Mouse (Mus musculus) heart, postnatal 14 days (tissue): ENCODE data around the gene Ttc23. TPM values are rescaled to one million over a fixed set of nuclear protein-coding genes. Genes with fewer than 3 reads are reported as not detected.

Source experiments
- DNase-seq, 2 experiments: peaks; one replicate each; pipeline ENCODE4 v3.0.0; 2021 to 2022
- intact Hi-C: fragments of 180-260 bp; cut with DNase I; formaldehyde crosslinking; loops from one replicate; pipeline ENCODE4 v1.15.1; 2025
- total RNA-seq, 2 experiments: library from RNA; stranded (reverse); gene quantifications; 2 replicates each; pipeline ENCODE4 v1.2.3; 2021

Gene Ttc23
- total RNA-seq, 2 experiments from 2014 or later, result 21.9 to 22.0 TPM

GRCm38 (mm10) chr7:67644291-67644690, 2.9 kb upstream of the Ttc23 start:
- intact Hi-C loops, result no loop called here
- DNase-seq, result no peak

DNA sequence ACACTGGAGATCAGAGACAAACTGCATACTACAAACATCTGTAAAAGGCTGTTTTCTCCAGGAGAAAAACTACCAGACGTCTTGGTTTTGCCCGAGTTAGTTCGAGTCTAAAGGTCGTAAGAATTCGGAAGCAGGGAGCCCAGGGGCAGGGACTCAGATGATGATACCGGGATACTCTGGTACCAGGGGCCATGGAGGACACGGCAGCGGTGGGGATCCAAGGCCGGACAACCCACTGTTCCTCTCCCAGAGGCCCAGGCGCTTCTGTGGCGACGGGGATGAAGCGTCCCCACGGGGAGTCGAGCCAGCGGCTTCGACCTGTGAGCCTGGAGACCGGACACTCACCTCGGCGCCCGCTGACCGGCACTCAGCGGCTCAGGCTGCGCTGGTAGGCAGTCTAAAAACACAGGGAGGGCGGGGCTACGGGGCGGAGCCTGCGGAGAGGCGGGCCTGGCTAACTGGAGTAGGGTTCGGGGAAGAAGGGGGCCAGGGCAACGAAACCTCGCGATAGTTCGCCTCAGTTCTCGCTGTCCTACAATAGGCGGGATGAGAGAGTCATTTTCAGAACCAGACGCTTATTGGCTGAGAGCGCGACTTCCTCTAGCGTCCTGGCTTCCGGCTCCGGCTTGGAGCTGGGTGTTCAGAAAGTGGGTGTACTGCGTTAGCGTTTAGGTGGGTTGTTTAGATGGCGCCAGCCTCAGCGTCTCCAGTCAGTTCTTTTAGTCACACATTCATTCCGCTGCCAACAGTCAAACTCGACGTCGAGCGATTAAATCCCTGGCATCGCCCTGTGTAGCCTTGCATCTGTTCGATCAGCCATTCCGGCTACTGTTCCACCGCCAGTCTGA, 2.2 kb upstream of the Ttc23 start, which contains the start of gene Lrrc28:
TSS of gene Lrrc28 (minus strand) at position 436 of the 848 bp plus-strand sequence.
- intact Hi-C loops, result no loop called here
- DNase-seq, result peak; percentile 98 to 99

GRCm38 (mm10) chr7:67645681-67646014, 1.6 kb upstream of the Ttc23 start:
- intact Hi-C loops, result no loop called here
- DNase-seq, result no peak

GRCm38 (mm10) chr7:67646131-67646530, 1.1 kb upstream of the Ttc23 start:
- intact Hi-C loops, result no loop called here
- no peak for DNase-seq

- no peak for DNase-seq
- intact Hi-C loops, result no loop called here
These were observed 1.2 kb downstream of the Ttc23 start for GRCm38 (mm10) chr7:67648376-67648775.

DNA sequence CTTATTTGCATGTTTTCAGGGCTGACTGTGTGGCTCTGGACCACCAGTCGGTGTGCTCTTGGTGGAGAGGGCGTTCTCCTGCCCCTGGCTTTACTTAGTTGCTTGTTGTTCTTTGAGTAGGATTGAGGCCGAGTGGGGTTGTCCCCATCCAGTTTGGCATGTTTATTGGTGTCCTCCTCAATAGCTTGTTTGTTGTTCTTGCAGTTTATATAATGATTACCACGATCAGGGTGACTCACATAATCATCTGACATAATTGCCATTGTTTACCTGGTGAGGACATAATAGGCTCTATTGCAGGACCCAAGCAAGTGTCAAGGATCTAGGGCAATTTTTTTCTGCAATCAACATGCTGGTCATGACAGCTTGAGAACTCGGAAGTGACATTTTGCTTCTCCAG, 5.0 kb downstream of the Ttc23 start:
- DNase-seq, result no peak
- intact Hi-C loops, result no loop called here

DNA sequence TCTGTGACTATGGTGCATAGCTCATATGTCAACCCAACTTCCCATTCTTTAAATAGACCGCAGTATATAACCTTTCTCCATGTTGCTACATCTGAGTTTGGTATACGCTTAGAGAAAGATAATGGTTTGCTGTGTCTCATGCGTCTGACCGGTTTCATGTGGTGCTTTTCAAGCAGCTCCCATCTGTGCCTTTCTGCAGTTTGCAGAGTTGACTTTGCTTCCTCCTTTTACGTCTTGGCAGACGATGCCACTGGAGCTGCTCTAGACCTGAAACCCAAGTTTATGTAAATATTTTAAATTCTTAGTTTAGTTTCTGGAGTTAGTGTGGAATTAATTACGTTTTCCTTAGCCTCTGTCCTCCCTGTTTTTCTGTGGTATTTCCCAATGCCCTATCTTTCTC, 7.5 kb downstream of the Ttc23 start:
- intact Hi-C loops, result no loop called here
- no peak for DNase-seq

DNA sequence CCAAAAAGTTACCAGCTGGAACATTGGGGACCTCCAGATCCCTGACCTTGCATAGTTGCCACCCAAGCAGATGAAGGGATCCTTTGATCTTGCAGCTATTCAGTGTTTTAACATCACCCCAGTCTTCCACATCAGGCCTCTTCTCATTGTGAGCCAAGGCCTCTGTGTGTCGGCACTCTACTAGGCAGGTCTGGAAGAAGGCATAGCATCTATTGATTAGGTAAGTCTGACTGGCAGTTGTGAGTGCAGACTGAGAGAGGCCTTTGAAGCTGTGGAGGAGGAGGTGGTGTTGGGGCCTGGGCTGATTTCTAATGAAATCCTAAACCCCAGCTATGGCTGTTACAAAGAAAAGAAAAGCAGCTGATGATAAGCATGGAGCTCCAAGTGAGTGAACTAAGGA, 8.0 kb downstream of the Ttc23 start:
- no peak for DNase-seq
- intact Hi-C loops, result no loop called here

DNA sequence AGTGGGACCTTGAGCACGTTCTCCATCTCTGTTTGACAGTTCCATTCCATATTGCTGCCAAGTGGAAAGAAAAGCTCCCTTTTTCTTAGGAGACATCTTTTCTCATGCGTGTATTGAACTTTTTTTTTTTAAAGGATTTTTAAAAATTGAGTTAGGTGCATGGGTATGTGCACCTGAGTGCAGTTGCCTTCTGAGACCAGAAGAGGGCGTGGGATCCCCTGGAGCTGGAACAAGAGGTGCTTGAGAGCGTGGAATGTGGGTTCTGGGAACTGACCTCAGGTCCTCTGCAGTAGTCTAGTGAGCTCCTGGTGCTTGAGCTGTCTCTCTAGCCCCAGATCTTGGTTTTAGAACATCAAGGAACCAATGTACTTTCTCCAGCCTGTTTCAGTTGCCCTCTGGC, 10.9 kb downstream of the Ttc23 start:
- intact Hi-C loops, result no loop called here

DNA sequence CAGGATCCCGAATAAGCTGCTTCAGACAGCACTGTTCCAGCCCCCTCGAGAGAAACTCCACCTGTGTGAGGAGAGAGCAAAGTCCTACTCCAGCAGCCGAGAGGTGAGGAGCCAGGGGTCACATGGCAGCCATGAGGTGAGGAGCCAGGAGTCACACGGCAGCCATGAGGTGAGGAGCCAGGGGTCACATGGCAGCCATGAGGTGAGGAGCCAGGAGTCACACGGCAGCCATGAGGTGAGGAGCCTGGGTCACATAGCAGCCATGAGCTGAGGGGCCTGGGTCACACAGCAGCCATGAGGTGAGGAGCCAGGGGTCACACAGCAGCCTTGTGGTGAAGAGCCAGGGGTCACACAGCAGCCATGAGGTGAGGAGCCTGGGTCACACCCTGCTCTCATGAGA, 15.2 kb downstream of the Ttc23 start:
- intact Hi-C loops, result no loop called here
- no peak for DNase-seq

More for the DNA sequence above, 10.9 kb downstream of the Ttc23 start:
- DNase-seq, result no peak

GRCm38 (mm10) chr7:67663981-67664694, 16.9 kb downstream of the Ttc23 start:
- intact Hi-C loops, result no loop called here
- DNase-seq, result no peak

DNA sequence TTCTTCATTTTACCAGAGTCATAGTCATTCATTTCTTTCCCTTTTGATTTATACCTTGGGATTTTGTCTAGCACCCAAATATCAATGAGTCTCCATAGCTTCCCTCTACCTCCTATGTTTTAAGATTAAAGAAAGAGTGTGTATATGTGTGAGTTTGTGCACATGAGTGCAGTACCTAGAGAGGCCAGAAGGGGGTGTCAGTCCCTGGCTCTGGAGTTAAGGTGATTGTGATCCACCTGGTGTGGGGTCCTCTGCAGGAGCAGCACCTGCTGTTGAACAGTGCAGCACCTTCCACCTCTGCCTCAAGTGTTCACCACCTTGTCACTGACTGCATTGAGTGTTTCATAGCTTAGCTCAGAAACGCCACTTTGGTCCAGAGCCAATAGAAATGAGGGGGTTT, 23.8 kb downstream of the Ttc23 start:
- intact Hi-C loops, result loop anchor here (10.0 kb wide), 1 partner anchor 284 kb away; the partner anchor contains the start of gene Igf1r
- DNase-seq, result no peak

- intact Hi-C loops, result loop anchor here (1.0 to 10.0 kb wide), 3 partner anchors 29 to 282 kb away; partner anchors contain the start of genes Igf1r and Synm
- peak; percentile 97 to 99 for DNase-seq
These were observed 25.4 kb downstream of the Ttc23 start for GRCm38 (mm10) chr7:67672650-67673049.

DNA sequence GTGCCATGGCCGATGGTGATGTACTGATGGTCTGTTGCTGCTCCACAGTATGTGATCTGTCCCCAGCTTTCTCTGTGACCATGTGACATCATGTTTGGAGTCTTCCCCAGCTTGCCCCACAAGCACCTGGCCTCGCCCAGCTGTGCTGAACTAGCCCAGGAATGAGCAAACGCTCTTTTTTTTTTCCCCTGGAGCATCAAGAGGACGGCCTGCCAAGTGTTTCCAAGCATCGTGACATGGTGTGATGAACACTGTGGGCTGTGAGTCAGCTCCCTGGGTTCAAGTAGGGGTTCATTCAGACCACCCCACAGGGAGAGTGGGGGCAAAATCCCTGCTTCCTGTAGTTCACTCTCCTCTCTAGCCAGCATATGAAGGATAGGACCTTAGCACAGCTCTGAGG, 26.4 kb downstream of the Ttc23 start:
- intact Hi-C loops, result loop anchor here (10.0 kb wide), 1 partner anchor 281 kb away; the partner anchor contains the start of gene Igf1r
- no peak for DNase-seq

GRCm38 (mm10) chr7:67678878-67679499, 31.8 kb downstream of the Ttc23 start:
- no peak for DNase-seq
- intact Hi-C loops, result loop anchor here (10.0 kb wide), 1 partner anchor 276 kb away; the partner anchor contains the start of gene Igf1r

- DNase-seq, result no peak
- intact Hi-C loops, result no loop called here
These were observed 33.9 kb downstream of the Ttc23 start for GRCm38 (mm10) chr7:67681078-67681477.

DNA sequence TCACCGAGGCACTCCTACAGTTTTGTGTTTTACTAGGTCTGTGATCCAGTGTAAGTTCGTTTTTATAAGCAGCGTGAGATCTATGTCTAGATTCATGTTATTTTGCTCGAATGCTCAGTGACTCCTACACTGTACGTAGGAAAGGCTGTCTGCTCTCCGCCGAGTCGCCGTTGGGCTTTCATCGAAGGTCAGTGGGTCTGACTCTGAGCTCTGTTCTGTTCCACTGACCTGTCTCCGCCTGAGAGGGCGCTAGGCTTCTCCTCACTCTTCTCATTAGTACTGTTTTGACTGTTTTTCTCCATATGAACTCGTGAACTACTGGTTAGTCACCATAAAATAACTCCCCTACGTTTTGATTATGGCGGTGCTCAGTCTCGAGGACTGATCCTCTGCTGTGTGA, 35.8 kb downstream of the Ttc23 start:
- intact Hi-C loops, result no loop called here

DNA sequence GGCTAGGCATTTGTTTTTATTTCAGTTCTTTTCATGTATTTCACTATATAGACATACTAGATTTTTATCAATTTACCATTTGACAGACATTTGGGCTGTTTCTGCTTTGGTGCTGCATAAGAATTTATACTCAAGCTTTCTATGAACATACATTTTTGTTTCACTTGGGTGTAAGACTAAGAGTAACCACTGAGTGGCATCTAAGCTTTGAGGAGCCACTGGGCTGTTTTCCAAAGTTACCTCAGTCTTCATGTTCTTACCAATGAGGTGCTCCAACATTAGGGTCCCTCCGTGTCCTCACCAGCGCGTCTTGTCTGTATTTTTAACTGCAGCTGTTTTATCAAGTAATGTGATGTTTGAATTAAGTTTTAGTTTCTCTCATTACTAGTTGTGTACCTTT, 39.3 kb downstream of the Ttc23 start:
- DNase-seq, result no peak
- intact Hi-C loops, result no loop called here

More for the DNA sequence above, 35.8 kb downstream of the Ttc23 start:
- DNase-seq, result no peak

DNA sequence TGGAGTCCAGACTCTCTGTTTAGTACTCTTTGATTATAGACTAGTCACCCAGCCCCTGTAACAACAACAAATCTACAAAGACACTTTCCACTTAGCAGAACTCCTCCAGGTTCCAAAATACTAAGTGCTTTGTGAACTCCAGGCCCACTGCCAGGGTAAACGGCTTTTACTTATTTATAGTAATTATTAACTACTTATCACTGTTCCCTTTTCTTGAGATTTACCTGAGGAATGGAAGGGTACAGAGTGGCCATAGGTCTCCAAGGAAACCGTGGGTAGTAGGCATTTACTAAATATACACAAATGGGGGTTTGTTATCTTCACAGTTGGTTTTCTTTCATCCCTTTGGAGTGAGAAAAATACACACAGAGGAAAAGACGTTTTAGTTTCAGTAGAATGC, 41.1 kb downstream of the Ttc23 start:
- intact Hi-C loops, result no loop called here
- DNase-seq, result no peak

DNA sequence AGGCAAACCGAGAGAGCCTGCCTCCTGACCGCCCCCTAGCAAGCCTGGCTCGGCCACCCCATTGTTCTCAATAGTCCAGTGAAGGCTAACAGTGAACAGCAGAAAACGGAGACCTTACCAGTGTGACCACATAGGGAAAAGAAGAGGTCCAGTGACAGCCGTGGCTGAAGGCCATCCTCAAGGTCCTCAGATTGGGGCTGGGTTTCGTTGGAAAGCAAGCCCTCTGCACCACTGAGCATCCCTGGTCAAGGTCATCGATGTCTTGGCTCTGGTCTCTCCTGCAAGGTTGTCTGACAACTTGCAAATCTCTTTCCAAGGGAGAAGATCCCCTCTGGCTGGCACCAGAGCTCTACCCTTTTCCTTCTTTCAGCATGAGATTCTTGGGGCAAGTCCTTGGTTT, 42.6 kb downstream of the Ttc23 start:
- intact Hi-C loops, result no loop called here

GRCm38 (mm10) chr7:67691036-67691435, 43.8 kb downstream of the Ttc23 start:
- intact Hi-C loops, result no loop called here
- DNase-seq, result no peak

More for the DNA sequence above, 42.6 kb downstream of the Ttc23 start:
- DNase-seq, result no peak
